Mouse (Mus musculus): ENCODE measurements around the gene Stfa2l1. TPM values are rescaled to one million over a fixed set of nuclear protein-coding genes. Genes with fewer than 3 reads are reported as not detected.

Gene Stfa2l1
- polyA plus RNA-seq (2012; rRNA removed) = not detected in 2 replicates

GRCm38 (mm10) chr16:36156402-36156975, at the start of gene Stfa2l1:
TSS of gene Stfa2l1 (plus strand) at chr16:36156811.

GRCm38 (mm10) chr16:36131141-36131540, 25.5 kb upstream of the Stfa2l1 start, which contains the start of gene Csta1:
TSS of gene Csta1 (minus strand) at chr16:36131241.

DNA sequence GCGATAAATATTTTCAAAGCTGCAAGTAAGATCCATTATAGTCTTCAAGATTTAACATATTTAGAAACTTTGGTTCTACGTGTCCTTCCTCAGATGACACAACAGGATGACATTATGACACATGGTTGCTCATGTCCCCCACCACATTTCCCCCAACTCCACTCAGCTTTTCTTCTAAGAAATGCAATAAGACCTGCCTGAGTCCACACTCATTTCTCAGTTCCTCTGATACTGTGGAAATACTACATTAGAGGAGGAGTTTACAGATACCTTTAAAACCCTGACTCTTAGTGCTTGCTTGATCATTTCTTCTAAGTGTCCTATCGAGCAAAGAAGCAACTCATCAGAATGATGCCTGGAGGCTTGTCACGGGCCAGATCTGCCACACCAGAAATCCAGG, 27.3 kb downstream of the Stfa2l1 start, which contains the start of gene Gm5483:
Gm5483 (plus strand) TSS at position 301 of the 400 bp plus-strand sequence.

GRCm38 (mm10) chr16:36209967-36210453, 53.4 kb downstream of the Stfa2l1 start, which contains the start of gene Gm5416:
TSS of gene Gm5416 (plus strand) at chr16:36210403.

Other genes starting within 250 kb of the Stfa2l1 start
- gene Parp9, start 218.3 kb upstream of the Stfa2l1 start, polyA plus RNA-seq (2012; rRNA removed) = 0.77 and 1.0 TPM in 2 replicates
- 1.2 and 1.7 TPM in 2 replicates for gene Dtx3l, start 217.7 kb upstream of the Stfa2l1 start, polyA plus RNA-seq (2012; rRNA removed)
- gene Kpna1, start 178.1 kb upstream of the Stfa2l1 start, polyA plus RNA-seq (2012; rRNA removed) = 1.2 and 1.5 TPM in 2 replicates
- 0.13 and 0.45 TPM in 2 replicates for gene Wdr5b, start 115.6 kb upstream of the Stfa2l1 start, polyA plus RNA-seq (2012; rRNA removed)
- 9.8 and 14.6 TPM in 2 replicates for gene Fam162a, start 85.2 kb upstream of the Stfa2l1 start, polyA plus RNA-seq (2012; rRNA removed)
- 0.70 and 1.1 TPM in 2 replicates for gene Ccdc58, start 85.1 kb upstream of the Stfa2l1 start, polyA plus RNA-seq (2012; rRNA removed)
- 0.22 and 0.31 TPM in 2 replicates for gene Csta1, start 25.6 kb upstream of the Stfa2l1 start, polyA plus RNA-seq (2012; rRNA removed)
- gene Gm5483, start 27.4 kb downstream of the Stfa2l1 start, polyA plus RNA-seq (2012; rRNA removed) = not detected in 2 replicates
- not detected in 2 replicates for gene Gm5416, start 53.6 kb downstream of the Stfa2l1 start, polyA plus RNA-seq (2012; rRNA removed)
- not detected in 2 replicates for gene 2010005H15Rik, start 64.7 kb downstream of the Stfa2l1 start, polyA plus RNA-seq (2012; rRNA removed)
- gene Stfa1, start 120.1 kb downstream of the Stfa2l1 start, polyA plus RNA-seq (2012; rRNA removed) = not detected in 2 replicates
- not detected in 2 replicates for gene BC117090, start 177.5 kb downstream of the Stfa2l1 start, polyA plus RNA-seq (2012; rRNA removed)
- gene BC100530, start 210.9 kb downstream of the Stfa2l1 start, polyA plus RNA-seq (2012; rRNA removed) = not detected in 2 replicates